Mouse (Mus musculus) liver, adult 2 months (tissue): ENCODE measurements around the gene Tln2. TPM values are rescaled to one million over a fixed set of nuclear protein-coding genes. Genes with fewer than 3 reads are reported as not detected.

ENCODE experiments used
- DNase-seq: peaks from one replicate; pipeline ENCODE4 v3.0.0-alpha.2; 2011; ENCODE audit warnings: low read depth, low spot score; ENCODE audit errors: extremely low read depth
- H3K27ac ChIP-seq: fragments of 200-500 bp; replicated peaks from 2 replicates; pipeline ENCODE4 v1.5.1; 2012; ENCODE audit warnings: low read depth, mild to moderate bottlenecking, control low read depth, inconsistent platforms, low read length; ENCODE audit not compliant: insufficient read depth
- H3K27me3 ChIP-seq: fragments of 200-500 bp; 2 replicates; pipeline ENCODE4 v1.6.1; 2012; ENCODE audit warnings: mild to moderate bottlenecking, moderate library complexity, low read length, inconsistent platforms; ENCODE audit not compliant: control insufficient read depth, insufficient read depth
- H3K36me3 ChIP-seq: fragments of 200-500 bp; 2 replicates; pipeline ENCODE4 v1.6.1; 2012; ENCODE audit warnings: low read length, inconsistent platforms; ENCODE audit not compliant: control insufficient read depth, insufficient read depth
- H3K4me1 ChIP-seq: fragments of 200-500 bp; 2 replicates; pipeline ENCODE4 v1.6.1; 2011; ENCODE audit warnings: low read length; ENCODE audit not compliant: control insufficient read depth, insufficient read depth
- H3K4me3 ChIP-seq: fragments of 200-500 bp; 2 replicates; pipeline ENCODE4 v1.5.1; 2011; ENCODE audit warnings: low read depth, mild to moderate bottlenecking, control low read depth, low read length, moderate library complexity; ENCODE audit not compliant: insufficient read depth
- H3K79me2 ChIP-seq: fragments of 200-500 bp; 2 replicates; pipeline ENCODE4 v1.6.1; 2012; ENCODE audit warnings: inconsistent platforms, mild to moderate bottlenecking, low read length, moderate library complexity; ENCODE audit not compliant: control insufficient read depth, insufficient read depth
- H3K9ac ChIP-seq: fragments of 200-500 bp; 2 replicates; pipeline ENCODE4 v1.6.1; 2012; ENCODE audit warnings: low read depth, mild to moderate bottlenecking, control low read depth, inconsistent platforms, low read length
- CTCF ChIP-seq: fragments of 200-500 bp; IDR thresholded peaks from 2 replicates; pipeline ENCODE4 v1.5.1; 2011; ENCODE audit warnings: low read depth, low read length, control low read depth
- POLR2A ChIP-seq: fragments of 200-500 bp; IDR thresholded peaks from 2 replicates; pipeline ENCODE4 v1.6.1; 2011; ENCODE audit warnings: low read length, control low read depth; ENCODE audit not compliant: insufficient read depth; ENCODE audit errors: extremely low read depth
- WGBS: fragments of 180-500 bp; shearing (Covaris S2); methylation state at CpG from one replicate; pipeline ENCODE4 v1.1.7; 2018; 5-methylcytosine and 5-hydroxymethylcytosine counted together
- polyA plus RNA-seq: library from polyadenylated mRNA; depleted of rRNA; stranded (reverse); fragments of >200 nt; gene quantifications from 2 replicates; pipeline ENCODE4 v1.2.3, GENCODE M21; 2012
- total RNA-seq: library from RNA; depleted of rRNA; stranded (reverse); fragments of >200 nt; gene quantifications from 2 replicates; pipeline ENCODE4 v1.2.3, GENCODE M21; 2014

The Tln2 gene
- total and polyA plus RNA-seq, 2 experiments: 1.9 to 4.6 TPM

GRCm38 (mm10) chr9:67541948-67542347, 17.6 kb downstream of the Tln2 start:
- WGBS: 93% methylated on average over 8 of the region's 8 CpGs
- Histone ChIP-seq H3K79me2 (no peaks in the 10 kb centered on the region; the same call in 1 of the 2 replicates), H3K27ac (no peak overlapping the region), H3K27me3 (no peaks in the 10 kb centered on the region), H3K4me1 (no peaks in the 10 kb centered on the region), H3K9ac (no peak overlapping the region), H3K36me3 (no peaks in the 10 kb centered on the region), H3K4me3 (no peak overlapping the region)
- TF ChIP-seq CTCF (no peak), POLR2A (no peak)
- no peak for DNase-seq

GRCm38 (mm10) chr9:67539776-67540706, 19.5 kb downstream of the Tln2 start:
- Histone ChIP-seq H3K79me2 (no peaks in the 10 kb centered on the region; the same call in 1 of the 2 replicates), H3K27me3 (no peaks in the 10 kb centered on the region), H3K27ac (no peak overlapping the region), H3K9ac (no peak overlapping the region), H3K4me3 (no peak overlapping the region), H3K36me3 (no peaks in the 10 kb centered on the region), H3K4me1 (no peaks in the 10 kb centered on the region)
- no peak for TF ChIP-seq CTCF
- TF ChIP-seq POLR2A: no peak
- WGBS: 79% methylated on average over 17 of the region's 17 CpGs
- DNase-seq: no peak

GRCm38 (mm10) chr9:67534420-67534819, 25.1 kb downstream of the Tln2 start:
- Histone ChIP-seq H3K4me1 (no peaks in the 10 kb centered on the region), H3K9ac (no peak overlapping the region), H3K79me2 (no peaks in the 10 kb centered on the region), H3K27me3 (no peaks in the 10 kb centered on the region), H3K4me3 (no peak overlapping the region), H3K27ac (no peak overlapping the region), H3K36me3 (no peaks in the 10 kb centered on the region)
- no peak for DNase-seq
- TF ChIP-seq CTCF: no peak
- no peak for TF ChIP-seq POLR2A
- WGBS: 33% methylated on average over 7 of the region's 7 CpGs

- H3K4me1 ChIP-seq: no peaks in the 10 kb centered on the region
- DNase-seq: no peak
- no peaks in the 10 kb centered on the region for H3K27me3 ChIP-seq
- H3K27ac ChIP-seq: no peak overlapping the region
- H3K9ac ChIP-seq: no peak overlapping the region
- H3K36me3 ChIP-seq: no peaks in the 10 kb centered on the region
- 87% methylated on average over 5 of the region's 5 CpGs for WGBS
- no peak for TF ChIP-seq POLR2A
- no peak for TF ChIP-seq CTCF
- no peak overlapping the region for H3K4me3 ChIP-seq
- H3K79me2 ChIP-seq: no peaks in the 10 kb centered on the region
These were observed 26.2 kb downstream of the Tln2 start for GRCm38 (mm10) chr9:67533260-67533659.

GRCm38 (mm10) chr9:67532631-67533030, 26.9 kb downstream of the Tln2 start:
- H3K9ac ChIP-seq: no peak overlapping the region
- TF ChIP-seq POLR2A: no peak
- no peak for TF ChIP-seq CTCF
- H3K79me2 ChIP-seq: no peaks in the 10 kb centered on the region
- no peaks in the 10 kb centered on the region for H3K36me3 ChIP-seq
- no peak overlapping the region for H3K4me3 ChIP-seq
- 100% methylated on average over 1 of the region's 1 CpGs for WGBS
- no peak for DNase-seq
- no peaks in the 10 kb centered on the region for H3K27me3 ChIP-seq
- H3K4me1 ChIP-seq: no peaks in the 10 kb centered on the region
- no peak overlapping the region for H3K27ac ChIP-seq

GRCm38 (mm10) chr9:67529600-67529999, 29.9 kb downstream of the Tln2 start:
- H3K27me3 ChIP-seq: no peaks in the 10 kb centered on the region
- 92% methylated on average over 5 of the region's 5 CpGs for WGBS
- TF ChIP-seq POLR2A: no peak
- no peak for TF ChIP-seq CTCF

More at GRCm38 (mm10) chr9:67529600-67529999, 29.9 kb downstream of the Tln2 start:
- H3K4me1 ChIP-seq: no peaks in the 10 kb centered on the region
- H3K9ac ChIP-seq: no peak overlapping the region
- no peak for DNase-seq
- no peak overlapping the region for H3K4me3 ChIP-seq
- no peak overlapping the region for H3K27ac ChIP-seq
- H3K36me3 ChIP-seq: no peaks in the 10 kb centered on the region
- H3K79me2 ChIP-seq: no peaks in the 10 kb centered on the region
